Mouse (Mus musculus) testis, postnatal 10 days (tissue): ENCODE measurements at regions not wholly inside any gene's neighbourhood (a gene's known extent, or its start where the extent isn't known, plus 50 kb on each side); places are given as distances from the start of the nearest gene placed in this dataset.

Source experiments
- DNase-seq: peaks from one replicate; pipeline ENCODE4 v3.0.0; 2021; ENCODE audit warnings: low spot score

- no peak for DNase-seq
Observed at GRCm38 (mm10) chr17:48790526-48790925, 141.7 kb upstream of the Lrfn2 start.

- no peak for DNase-seq
Observed at GRCm38 (mm10) chr17:48792954-48793353, 139.2 kb upstream of the Lrfn2 start.

GRCm38 (mm10) chr17:48795773-48796172, 136.4 kb upstream of the Lrfn2 start:
- DNase-seq: no peak

GRCm38 (mm10) chr17:48798196-48798595, 134.0 kb upstream of the Lrfn2 start:
- no peak for DNase-seq

- DNase-seq: no peak
Observed at GRCm38 (mm10) chr17:48802673-48803072, 129.5 kb upstream of the Lrfn2 start.

- no peak for DNase-seq
Observed at GRCm38 (mm10) chr17:48807905-48808304, 124.3 kb upstream of the Lrfn2 start.

GRCm38 (mm10) chr17:48814753-48815504, 117.2 kb upstream of the Lrfn2 start:
- no peak for DNase-seq

GRCm38 (mm10) chr17:48816588-48817324, 115.4 kb upstream of the Lrfn2 start:
- DNase-seq: peak; percentile 59

- no peak for DNase-seq
Observed at GRCm38 (mm10) chr17:48817551-48817950, 114.6 kb upstream of the Lrfn2 start.

- no peak for DNase-seq
Observed at GRCm38 (mm10) chr17:48819703-48820102, 112.5 kb upstream of the Lrfn2 start.

- DNase-seq: no peak
Observed at GRCm38 (mm10) chr17:48822101-48822876, 109.9 kb upstream of the Lrfn2 start.

- no peak for DNase-seq
Observed at GRCm38 (mm10) chr17:48823921-48824320, 108.3 kb upstream of the Lrfn2 start.

- no peak for DNase-seq
Observed at GRCm38 (mm10) chr17:48825212-48825913, 106.8 kb upstream of the Lrfn2 start.

- no peak for DNase-seq
Observed at GRCm38 (mm10) chr17:48838297-48838979, 93.7 kb upstream of the Lrfn2 start.

GRCm38 (mm10) chr17:48847890-48848289, 84.3 kb upstream of the Lrfn2 start:
- no peak for DNase-seq

- DNase-seq: no peak
Observed at GRCm38 (mm10) chr17:48850910-48851309, 81.3 kb upstream of the Lrfn2 start.

GRCm38 (mm10) chr17:48858891-48859290, 73.3 kb upstream of the Lrfn2 start:
- peak; percentile 51 for DNase-seq

- DNase-seq: no peak
Observed at GRCm38 (mm10) chr17:48870443-48870842, 61.7 kb upstream of the Lrfn2 start.

GRCm38 (mm10) chr17:48877505-48877904, 54.7 kb upstream of the Lrfn2 start:
- DNase-seq: no peak

GRCm38 (mm10) chr17:48880590-48880989, 51.6 kb upstream of the Lrfn2 start:
- no peak for DNase-seq

GRCm38 (mm10) chr17:48881946-48882345, 50.2 kb upstream of the Lrfn2 start:
- no peak for DNase-seq
